Mouse (Mus musculus): ENCODE data around the gene H2-DMb2. TPM values are rescaled to one million over a fixed set of nuclear protein-coding genes. Genes with fewer than 3 reads are reported as not detected.

Gene H2-DMb2
- polyA plus RNA-seq, 1 experiment from 2014 or later: 6.1 TPM

DNA sequence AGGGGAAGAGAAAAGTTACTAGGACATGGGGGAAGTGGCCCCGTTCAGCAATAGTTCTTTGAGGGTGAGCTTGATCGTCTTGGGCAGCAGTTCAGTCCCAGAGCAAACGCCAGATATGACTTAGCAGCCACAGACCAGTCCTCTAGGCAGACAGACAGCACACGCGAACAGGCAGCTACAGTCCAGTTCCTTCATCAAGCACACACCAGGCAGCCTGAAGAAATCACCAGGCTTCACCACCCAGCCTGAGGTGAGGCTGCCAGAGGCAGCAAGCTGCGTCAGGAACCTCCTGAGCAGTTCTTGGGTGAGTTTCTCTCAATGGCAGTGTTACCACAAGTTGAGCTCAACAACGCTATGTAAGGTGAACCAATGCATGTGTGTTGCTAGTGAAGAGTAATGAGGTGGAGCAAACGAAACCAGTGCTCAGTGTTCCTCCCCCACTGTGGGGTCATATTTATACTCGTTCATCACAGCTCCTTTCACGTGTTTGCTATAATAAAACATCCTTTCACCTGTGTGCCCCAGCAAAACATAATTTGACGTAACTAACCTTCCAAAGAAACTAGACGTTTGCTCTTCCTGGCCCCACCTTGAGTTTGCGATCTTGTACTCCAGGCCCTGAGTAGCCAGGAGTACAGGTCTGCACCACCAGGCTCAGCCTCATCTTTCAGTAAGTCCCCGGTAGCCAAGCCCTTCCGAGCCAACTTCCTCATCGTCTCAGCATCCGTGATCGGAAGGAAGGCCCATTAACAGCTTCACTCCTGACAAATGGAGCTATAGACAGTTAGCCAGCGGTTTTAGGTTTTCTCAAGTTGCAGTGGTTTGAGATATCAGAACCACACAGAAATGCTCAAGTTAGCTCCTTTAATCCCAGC lies 12.8 kb upstream of the H2-DMb2 start:
- WGBS: 71% methylated on average over 19 of the region's 19 CpGs

DNA sequence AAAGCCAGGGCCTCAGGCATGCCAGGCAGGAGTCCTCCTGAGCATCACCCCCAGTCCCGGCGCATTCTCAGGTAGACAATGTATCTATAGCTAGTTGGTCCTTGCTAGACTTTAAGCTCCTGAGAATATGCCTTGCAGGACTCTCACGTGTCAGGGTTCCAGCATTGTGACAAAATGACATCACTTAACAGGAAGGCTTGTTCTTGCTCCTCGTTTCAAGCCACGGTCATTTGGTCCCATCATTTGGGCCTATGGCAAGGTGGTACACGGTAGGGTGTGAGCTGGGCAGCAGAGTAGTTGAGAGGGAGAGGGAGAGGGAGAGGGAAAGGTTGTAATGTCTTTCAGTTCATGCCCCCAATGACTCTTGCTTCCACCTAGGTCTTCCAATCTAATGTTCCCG lies 11.2 kb upstream of the H2-DMb2 start:
- Histone ChIP-seq H3K4me3 (ENCODE audit: low read length) (no peak overlapping the region), H3K9me3 (replicated peaks; ENCODE audit: control insufficient read depth, low read length) (no peaks in the 10 kb centered on the region), H3K27me3 (ENCODE audit: control insufficient read depth, insufficient read depth, low read length) (peaks cover 3% of the 10 kb centered on the region; the same call in 1 of the 2 replicates), H3K4me1 (ENCODE audit: control insufficient read depth, insufficient read depth, low read length) (peaks cover 9% of the 10 kb centered on the region), H3K36me3 (ENCODE audit: control insufficient read depth, insufficient read depth) (no peaks in the 10 kb centered on the region), H3K27ac (ENCODE audit: low read length) (no peak overlapping the region), H3K9ac (ENCODE audit: low read length) (no peak overlapping the region), H3K4me2 (ENCODE audit: low read depth, low read length) (no peak overlapping the region)
- no peak for ATAC-seq (replicated peaks; ENCODE audit: extremely low read depth, insufficient read depth, low FRiP score)
- WGBS: 72% methylated on average over 7 of the region's 7 CpGs

More for the DNA sequence above, 12.8 kb upstream of the H2-DMb2 start:
- Histone ChIP-seq H3K4me3 (ENCODE audit: low read length) (no peak overlapping the region), H3K9ac (ENCODE audit: low read length) (no peak overlapping the region), H3K4me1 (ENCODE audit: control insufficient read depth, insufficient read depth, low read length) (peaks cover 10% of the 10 kb centered on the region), H3K9me3 (replicated peaks; ENCODE audit: control insufficient read depth, low read length) (no peaks in the 10 kb centered on the region), H3K27me3 (ENCODE audit: control insufficient read depth, insufficient read depth, low read length) (no peaks in the 10 kb centered on the region), H3K4me2 (ENCODE audit: low read depth, low read length) (no peak overlapping the region), H3K36me3 (ENCODE audit: control insufficient read depth, insufficient read depth) (no peaks in the 10 kb centered on the region), H3K27ac (ENCODE audit: low read length) (no peak overlapping the region; the same call in 1 of the 2 replicates)
- ATAC-seq (replicated peaks; ENCODE audit: extremely low read depth, insufficient read depth, low FRiP score): no peak

DNA sequence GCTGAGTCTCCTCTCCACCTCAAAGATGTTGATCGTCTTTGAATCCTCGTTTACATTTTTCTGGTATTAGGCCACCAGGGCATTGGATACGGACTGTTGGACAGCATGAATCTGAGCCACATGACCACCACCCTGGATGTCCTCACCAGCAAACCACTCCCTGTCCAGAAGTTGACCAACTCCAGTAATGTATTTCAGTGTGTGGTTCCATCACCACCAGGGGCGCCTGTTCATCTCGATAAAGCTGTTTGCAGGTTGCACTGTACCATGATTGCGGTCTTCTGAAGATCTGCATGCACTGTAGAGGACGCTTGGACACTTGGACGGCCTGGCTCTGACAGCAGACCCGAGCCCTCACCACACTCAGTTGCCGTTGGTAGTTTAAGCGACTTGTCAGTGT lies 9.8 kb upstream of the H2-DMb2 start:
- 77% methylated on average over 11 of the region's 11 CpGs for WGBS
- H3K9me3 ChIP-seq (replicated peaks; ENCODE audit: control insufficient read depth, low read length): no peaks in the 10 kb centered on the region
- H3K4me3 ChIP-seq (ENCODE audit: low read length): no peak overlapping the region
- H3K36me3 ChIP-seq (ENCODE audit: control insufficient read depth, insufficient read depth): no peaks in the 10 kb centered on the region
- no peak for ATAC-seq (replicated peaks; ENCODE audit: extremely low read depth, insufficient read depth, low FRiP score)
- H3K27ac ChIP-seq (ENCODE audit: low read length): no peak overlapping the region
- H3K27me3 ChIP-seq (ENCODE audit: control insufficient read depth, insufficient read depth, low read length): peaks cover 15% of the 10 kb centered on the region; the same call in 1 of the 2 replicates
- H3K4me1 ChIP-seq (ENCODE audit: control insufficient read depth, insufficient read depth, low read length): peaks cover 9% of the 10 kb centered on the region
- H3K9ac ChIP-seq (ENCODE audit: low read length): no peak overlapping the region
- H3K4me2 ChIP-seq (ENCODE audit: low read depth, low read length): no peak overlapping the region

DNA sequence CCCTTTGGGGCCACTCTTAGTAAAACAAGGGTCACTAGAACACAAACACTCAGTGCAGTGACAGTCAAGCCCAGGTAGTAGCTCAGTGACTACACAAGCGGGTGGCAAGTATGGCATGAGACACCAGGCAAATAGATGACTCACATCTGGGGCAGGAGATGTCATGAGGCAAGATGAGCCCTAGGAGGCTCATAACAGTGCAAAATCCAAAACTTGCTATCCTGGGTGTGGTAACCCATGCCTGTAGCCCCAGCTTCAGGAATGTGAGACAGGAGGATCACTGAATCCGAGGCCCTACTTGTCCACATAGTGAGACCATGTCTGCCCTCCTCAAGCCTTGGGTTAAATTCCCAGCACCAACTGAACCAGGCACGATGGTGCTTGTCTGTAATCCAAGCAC lies 8.7 kb upstream of the H2-DMb2 start:
- ATAC-seq (replicated peaks; ENCODE audit: extremely low read depth, insufficient read depth, low FRiP score): no peak
- H3K36me3 ChIP-seq (ENCODE audit: control insufficient read depth, insufficient read depth): no peaks in the 10 kb centered on the region
- no peak overlapping the region for H3K4me3 ChIP-seq (ENCODE audit: low read length)
- H3K27ac ChIP-seq (ENCODE audit: low read length): no peak overlapping the region
- WGBS: 73% methylated on average over 3 of the region's 3 CpGs
- no peak overlapping the region for H3K4me2 ChIP-seq (ENCODE audit: low read depth, low read length)
- no peak overlapping the region for H3K9ac ChIP-seq (ENCODE audit: low read length)
- H3K4me1 ChIP-seq (ENCODE audit: control insufficient read depth, insufficient read depth, low read length): peaks cover 4% of the 10 kb centered on the region; the same call in 1 of the 2 replicates
- no peaks in the 10 kb centered on the region for H3K9me3 ChIP-seq (replicated peaks; ENCODE audit: control insufficient read depth, low read length)
- H3K27me3 ChIP-seq (ENCODE audit: control insufficient read depth, insufficient read depth, low read length): peaks cover 21% of the 10 kb centered on the region; the same call in 1 of the 2 replicates

DNA sequence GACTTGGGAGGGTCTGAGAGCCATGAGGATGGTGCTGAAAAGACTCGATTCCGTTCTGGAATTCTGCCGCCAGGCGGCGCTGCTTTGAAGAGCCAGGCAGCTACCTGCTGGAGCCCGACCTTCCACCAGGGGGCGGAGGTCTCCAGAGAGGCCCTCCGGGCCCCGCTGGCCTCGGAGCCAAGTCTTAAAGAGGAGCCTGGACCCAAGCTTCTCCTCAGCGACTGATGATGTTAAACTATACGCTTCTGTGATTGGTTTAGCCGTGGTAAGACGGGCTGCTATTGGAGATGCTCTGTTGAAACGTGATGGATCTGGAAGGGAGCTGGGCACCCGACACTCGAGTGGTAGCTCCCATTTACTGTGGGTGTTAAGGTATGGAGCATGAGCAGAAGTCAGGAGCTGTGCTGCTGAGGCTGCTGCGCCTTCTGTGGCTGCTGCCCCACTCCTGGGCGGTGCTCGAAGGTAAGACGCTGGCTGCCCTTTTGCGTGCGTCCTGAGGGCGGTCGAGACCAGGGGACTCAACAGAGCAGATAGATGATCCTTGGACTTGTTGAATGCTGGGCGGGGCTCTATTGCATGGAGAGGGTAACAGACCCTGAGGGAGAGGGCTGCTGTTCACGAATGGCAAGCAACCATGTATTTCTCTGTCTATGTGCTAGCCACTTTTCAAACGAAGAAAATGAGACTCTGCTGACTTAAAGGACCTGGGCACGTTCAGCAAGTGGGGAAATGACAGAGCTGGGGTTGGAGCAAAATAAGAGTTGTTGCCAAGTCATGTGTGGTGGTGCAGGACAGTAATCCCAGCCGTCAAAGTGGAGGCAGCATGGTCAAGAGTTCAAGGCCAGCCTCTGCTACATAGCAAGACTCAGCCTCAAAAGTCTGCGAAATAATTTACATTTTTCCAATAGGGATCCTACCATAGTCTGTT lies 7.5 kb upstream of the H2-DMb2 start:
- Histone ChIP-seq H3K4me2 (ENCODE audit: low read depth, low read length) (peak overlapping the region; percentile 83), H3K9ac (ENCODE audit: low read length) (peak overlapping the region; percentile 52; the same call in 1 of the 2 replicates), H3K4me3 (ENCODE audit: low read length) (peak overlapping the region; percentile 53), H3K27me3 (ENCODE audit: control insufficient read depth, insufficient read depth, low read length) (peaks cover 25% of the 10 kb centered on the region; the same call in 1 of the 2 replicates), H3K27ac (ENCODE audit: low read length) (peak overlapping the region; percentile 26; the same call in 1 of the 2 replicates), H3K36me3 (ENCODE audit: control insufficient read depth, insufficient read depth) (no peaks in the 10 kb centered on the region), H3K9me3 (replicated peaks; ENCODE audit: control insufficient read depth, low read length) (no peaks in the 10 kb centered on the region), H3K4me1 (ENCODE audit: control insufficient read depth, insufficient read depth, low read length) (peaks cover 12% of the 10 kb centered on the region)
- WGBS: 7% methylated on average over 31 of the region's 31 CpGs
- ATAC-seq (replicated peaks; ENCODE audit: extremely low read depth, insufficient read depth, low FRiP score): peak; percentile 98

DNA sequence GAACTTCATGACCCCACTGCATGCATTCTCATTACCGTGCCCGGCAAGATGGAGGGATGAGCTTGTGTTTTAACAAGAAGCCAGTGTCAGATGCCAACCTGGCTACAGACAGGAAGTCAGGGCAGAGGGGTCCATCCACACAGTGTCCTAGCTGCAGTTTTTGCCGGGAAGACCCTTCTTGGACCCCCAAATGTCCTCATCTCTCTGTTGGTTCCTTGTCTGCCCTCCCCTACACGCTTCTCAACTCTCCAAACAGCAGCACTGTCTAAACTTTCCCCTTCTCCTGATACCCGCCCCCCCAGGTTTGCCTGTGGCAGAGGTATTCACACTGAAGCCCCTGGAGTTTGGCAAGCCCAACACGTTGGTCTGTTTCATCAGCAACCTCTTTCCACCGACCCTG lies 5.5 kb upstream of the H2-DMb2 start:
- no peak overlapping the region for H3K27ac ChIP-seq (ENCODE audit: low read length)
- no peak overlapping the region for H3K4me2 ChIP-seq (ENCODE audit: low read depth, low read length)
- no peak for ATAC-seq (replicated peaks; ENCODE audit: extremely low read depth, insufficient read depth, low FRiP score)
- WGBS: 67% methylated on average over 7 of the region's 7 CpGs
- H3K27me3 ChIP-seq (ENCODE audit: control insufficient read depth, insufficient read depth, low read length): peaks cover 35% of the 10 kb centered on the region
- H3K9ac ChIP-seq (ENCODE audit: low read length): no peak overlapping the region
- peaks cover 12% of the 10 kb centered on the region for H3K4me1 ChIP-seq (ENCODE audit: control insufficient read depth, insufficient read depth, low read length)
- no peaks in the 10 kb centered on the region for H3K36me3 ChIP-seq (ENCODE audit: control insufficient read depth, insufficient read depth)
- no peaks in the 10 kb centered on the region for H3K9me3 ChIP-seq (replicated peaks; ENCODE audit: control insufficient read depth, low read length)
- H3K4me3 ChIP-seq (ENCODE audit: low read length): no peak overlapping the region

DNA sequence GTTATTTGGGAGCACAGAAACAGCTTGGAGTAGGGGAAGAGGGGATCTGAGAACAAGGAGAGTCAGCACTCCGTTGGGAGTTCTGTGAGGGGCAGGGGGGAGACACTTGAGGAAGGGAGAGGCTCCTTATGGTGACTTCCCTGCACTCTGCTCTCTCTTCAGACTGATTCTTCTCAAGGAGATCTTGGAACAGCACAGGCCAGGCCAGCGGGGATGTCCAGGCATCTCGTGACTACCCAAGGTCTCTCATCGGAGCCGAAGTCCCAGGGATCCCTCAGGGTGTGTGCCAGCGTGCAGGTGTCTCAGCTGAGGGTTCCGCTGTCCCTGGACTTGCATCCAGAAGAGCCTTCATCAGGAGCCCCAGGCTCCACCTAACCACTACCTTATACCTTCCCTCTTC lies 4.5 kb upstream of the H2-DMb2 start:
- no peak for ATAC-seq (replicated peaks; ENCODE audit: extremely low read depth, insufficient read depth, low FRiP score)
- peaks cover 35% of the 10 kb centered on the region for H3K27me3 ChIP-seq (ENCODE audit: control insufficient read depth, insufficient read depth, low read length)
- 71% methylated on average over 7 of the region's 7 CpGs for WGBS

DNA sequence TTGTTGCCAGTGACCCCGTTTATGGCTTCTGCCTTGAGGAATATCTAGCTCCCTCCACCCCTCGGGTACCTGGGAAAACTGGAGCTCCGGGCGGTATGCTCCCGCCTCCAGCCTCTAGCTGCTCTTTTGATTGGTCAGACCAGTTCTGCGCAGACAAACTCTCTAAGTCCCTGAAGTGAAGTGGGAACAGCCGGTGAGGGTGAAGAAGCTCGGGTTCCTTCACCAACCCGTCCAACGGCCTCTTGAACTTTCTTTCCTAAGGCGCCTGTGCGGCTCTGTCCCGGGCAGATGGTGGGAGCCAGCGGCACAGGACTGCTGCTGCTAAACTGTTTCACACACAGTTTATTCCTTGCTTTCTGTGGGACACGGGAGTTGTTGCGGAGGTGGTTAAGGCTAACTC lies 3.7 kb upstream of the H2-DMb2 start:
- H3K36me3 ChIP-seq (ENCODE audit: control insufficient read depth, insufficient read depth): no peaks in the 10 kb centered on the region
- H3K4me2 ChIP-seq (ENCODE audit: low read depth, low read length): peak overlapping the region; percentile 86
- H3K9me3 ChIP-seq (replicated peaks; ENCODE audit: control insufficient read depth, low read length): no peaks in the 10 kb centered on the region
- peak overlapping the region; percentile 47 for H3K4me3 ChIP-seq (ENCODE audit: low read length)
- H3K4me1 ChIP-seq (ENCODE audit: control insufficient read depth, insufficient read depth, low read length): peaks cover 12% of the 10 kb centered on the region
- WGBS: 9% methylated on average over 16 of the region's 16 CpGs
- H3K9ac ChIP-seq (ENCODE audit: low read length): peak overlapping the region; percentile 69
- no peak overlapping the region for H3K27ac ChIP-seq (ENCODE audit: low read length)
- no peak for ATAC-seq (replicated peaks; ENCODE audit: extremely low read depth, insufficient read depth, low FRiP score)
- peaks cover 35% of the 10 kb centered on the region for H3K27me3 ChIP-seq (ENCODE audit: control insufficient read depth, insufficient read depth, low read length)

More for the DNA sequence above, 4.5 kb upstream of the H2-DMb2 start:
- Histone ChIP-seq H3K4me3 (ENCODE audit: low read length) (no peak overlapping the region), H3K36me3 (ENCODE audit: control insufficient read depth, insufficient read depth) (no peaks in the 10 kb centered on the region), H3K4me1 (ENCODE audit: control insufficient read depth, insufficient read depth, low read length) (peaks cover 12% of the 10 kb centered on the region), H3K9me3 (replicated peaks; ENCODE audit: control insufficient read depth, low read length) (no peaks in the 10 kb centered on the region), H3K9ac (ENCODE audit: low read length) (no peak overlapping the region), H3K4me2 (ENCODE audit: low read depth, low read length) (no peak overlapping the region), H3K27ac (ENCODE audit: low read length) (no peak overlapping the region)
